Mouse (Mus musculus) ZHBTc4 (cell line): Measurements from ENCODE around the gene Slc29a1.
"Not testable (repeated sequence)": the region's sequence is repeated elsewhere in the genome, so short reads cannot be mapped to it uniquely, and the experiment has no call there.

Experiments used
- DNase-seq: peaks from one replicate; pipeline ENCODE4 v3.0.0-alpha.2; 2011; ENCODE audit warnings: low read depth, low spot score

Gene Slc29a1

DNA sequence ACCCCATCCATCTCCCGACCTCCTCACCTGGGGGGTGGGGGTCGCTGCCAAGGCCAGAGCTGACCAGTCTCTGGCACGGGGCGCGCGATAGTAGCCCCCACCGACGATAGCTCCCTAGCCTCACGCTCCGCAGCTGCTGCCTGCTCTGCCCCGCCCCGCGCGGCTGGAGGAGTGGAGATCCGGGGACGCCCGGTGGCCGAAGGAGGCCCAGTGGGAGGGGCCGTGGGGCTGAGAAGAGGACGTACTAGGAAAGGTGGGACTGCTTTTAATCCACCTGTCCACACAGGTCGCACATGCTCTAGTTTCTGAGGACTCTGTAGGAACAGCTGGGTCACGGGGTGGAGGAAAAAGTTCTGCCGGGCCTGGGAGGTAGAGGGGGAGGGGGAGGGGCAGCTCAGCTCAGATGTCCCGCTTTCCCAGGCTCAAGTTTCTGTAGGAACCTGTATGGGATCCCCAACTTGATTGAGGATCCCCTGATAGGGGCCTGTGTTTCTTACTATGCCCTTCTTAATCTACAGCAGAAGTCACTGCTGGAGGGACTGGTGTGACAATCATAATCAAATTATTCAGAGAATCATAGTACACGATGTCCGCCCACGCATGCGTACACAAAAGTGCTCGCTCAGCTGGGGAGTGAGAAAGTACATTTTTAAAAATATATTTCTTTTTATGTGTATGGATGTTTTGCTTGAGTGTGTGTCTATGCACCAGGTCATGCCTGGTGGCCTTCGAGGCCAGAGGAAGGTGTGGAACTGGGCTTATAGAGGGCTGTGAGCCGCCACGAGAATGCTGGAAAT is at the start of gene Slc29a1:
Slc29a1 (minus strand) TSS at position 161 of the 797 bp plus-strand sequence.
- peak; percentile 78 for DNase-seq

DNA sequence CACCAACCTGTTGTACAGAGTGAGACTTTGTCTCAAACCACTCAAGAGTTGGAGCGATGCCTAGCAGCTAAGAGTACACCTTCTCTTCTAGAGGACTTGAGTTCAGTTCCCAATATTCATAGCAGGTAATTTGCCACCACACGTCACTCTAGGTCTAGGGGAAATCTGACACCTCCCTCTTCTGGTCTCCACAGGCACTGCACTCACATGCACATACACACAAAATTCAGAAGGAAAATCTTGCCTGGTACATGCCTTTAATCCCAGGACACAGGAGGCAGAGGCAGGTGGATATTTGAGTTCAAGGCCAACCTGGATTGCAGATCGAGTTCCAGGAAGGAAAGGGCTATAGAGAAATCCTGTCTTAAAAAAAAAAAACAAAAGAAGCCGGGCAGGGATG is 44.8 kb upstream of the Slc29a1 start:
- peak; percentile 59 for DNase-seq

DNA sequence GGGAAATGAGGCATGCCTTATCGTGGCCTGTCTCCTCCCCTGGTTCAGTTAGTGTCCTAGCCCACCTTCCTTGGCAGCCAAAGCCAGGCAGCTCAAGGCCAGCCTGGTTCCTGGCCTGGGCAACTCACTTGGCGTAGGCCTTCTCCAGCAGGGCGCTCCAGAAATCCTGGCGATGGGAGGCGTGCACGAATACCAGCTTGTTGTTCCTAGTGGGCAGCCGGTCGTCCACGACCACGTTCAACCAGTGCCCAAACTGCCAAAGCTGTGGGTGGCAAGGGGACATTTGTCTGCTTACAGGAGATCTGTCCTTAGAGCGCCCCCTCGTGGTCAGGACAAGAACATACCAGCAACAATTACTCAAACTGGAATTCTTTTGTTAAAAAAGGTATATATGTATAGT is 43.3 kb upstream of the Slc29a1 start:
- DNase-seq, result peak; percentile 86

GRCm38 (mm10) chr17:45641981-45642380 is 42.6 kb upstream of the Slc29a1 start:
- DNase-seq, result no peak

- DNase-seq, result no peak
Measured at GRCm38 (mm10) chr17:45638596-45639295, 39.3 kb upstream of the Slc29a1 start.

- no peak for DNase-seq
Measured at GRCm38 (mm10) chr17:45634033-45634432, 34.6 kb upstream of the Slc29a1 start.

- no peak for DNase-seq
Measured at GRCm38 (mm10) chr17:45631940-45632339, 32.5 kb upstream of the Slc29a1 start.

GRCm38 (mm10) chr17:45630992-45631391 is 31.6 kb upstream of the Slc29a1 start:
- DNase-seq, result no peak

DNA sequence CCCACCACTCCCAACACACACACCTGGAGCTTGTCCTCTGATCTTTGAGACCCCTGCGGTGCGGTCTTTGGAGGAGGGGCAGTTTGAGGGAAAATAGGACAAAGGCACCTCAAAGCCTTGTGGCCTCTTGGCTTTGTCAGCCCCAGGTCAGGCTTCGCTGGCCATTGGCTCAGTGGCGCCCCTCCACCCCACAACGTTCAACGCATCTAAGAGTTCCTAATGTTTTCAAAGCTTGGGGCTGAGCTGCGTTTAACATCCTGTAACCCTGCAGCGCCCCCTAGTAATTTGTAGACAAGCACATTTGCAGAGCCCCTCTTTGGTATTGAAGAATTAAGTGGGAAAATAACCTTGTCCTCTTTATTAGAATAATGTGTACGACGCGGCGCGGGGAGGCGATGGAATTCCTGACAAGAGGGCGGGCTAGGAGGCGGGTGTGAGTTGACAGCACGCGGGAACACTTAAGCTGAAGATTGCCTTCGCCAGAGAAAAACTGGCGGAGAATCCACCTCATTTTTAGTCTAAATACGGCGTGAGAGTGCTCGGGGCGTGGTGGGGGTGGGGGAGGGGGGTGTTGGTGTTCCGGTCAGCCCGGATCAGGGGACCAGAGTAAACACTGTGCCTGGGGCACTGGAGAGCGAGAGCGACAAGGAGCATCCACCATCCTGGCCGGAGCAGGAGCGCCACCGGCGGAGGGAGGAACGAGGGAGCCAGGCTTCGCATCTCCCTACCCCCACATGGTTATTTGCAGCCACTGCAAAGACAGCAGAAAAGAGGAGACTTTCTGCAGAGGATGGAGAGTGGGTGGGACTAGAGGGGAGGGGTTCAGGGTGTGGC is 30.7 kb upstream of the Slc29a1 start:
- DNase-seq, result peak; percentile 87

GRCm38 (mm10) chr17:45628885-45629855 is 29.8 kb upstream of the Slc29a1 start:
- no peak for DNase-seq

GRCm38 (mm10) chr17:45628160-45628559 is 28.8 kb upstream of the Slc29a1 start:
- DNase-seq, result peak; percentile 73

DNA sequence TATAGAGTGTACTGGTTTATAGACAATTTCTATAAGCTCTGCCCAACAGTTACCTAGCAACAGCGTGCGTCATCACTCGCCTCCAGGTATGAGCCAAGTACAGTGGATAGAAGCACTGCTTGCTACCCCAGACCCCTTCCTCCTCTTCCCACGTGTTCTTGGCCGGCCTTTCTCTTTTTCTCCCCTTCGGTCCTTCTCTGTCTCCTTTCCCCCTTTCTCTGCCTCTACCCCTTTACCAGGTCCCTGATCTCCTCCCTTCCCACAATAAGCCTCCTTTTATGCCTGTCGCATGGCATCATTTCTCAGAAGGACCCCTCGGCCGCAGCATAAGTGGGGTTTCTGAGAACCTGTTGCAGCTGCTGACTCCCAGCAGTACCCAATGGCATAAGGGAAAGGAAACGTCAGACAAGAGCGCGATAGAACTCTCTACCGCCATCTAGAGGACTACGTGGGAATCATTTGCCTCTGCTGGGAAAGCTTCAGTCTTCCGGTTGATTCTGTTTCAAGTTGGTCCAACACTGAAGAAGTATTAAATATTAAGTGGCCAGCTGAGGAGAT is 27.2 kb upstream of the Slc29a1 start:
- DNase-seq, result peak; percentile 92

DNA sequence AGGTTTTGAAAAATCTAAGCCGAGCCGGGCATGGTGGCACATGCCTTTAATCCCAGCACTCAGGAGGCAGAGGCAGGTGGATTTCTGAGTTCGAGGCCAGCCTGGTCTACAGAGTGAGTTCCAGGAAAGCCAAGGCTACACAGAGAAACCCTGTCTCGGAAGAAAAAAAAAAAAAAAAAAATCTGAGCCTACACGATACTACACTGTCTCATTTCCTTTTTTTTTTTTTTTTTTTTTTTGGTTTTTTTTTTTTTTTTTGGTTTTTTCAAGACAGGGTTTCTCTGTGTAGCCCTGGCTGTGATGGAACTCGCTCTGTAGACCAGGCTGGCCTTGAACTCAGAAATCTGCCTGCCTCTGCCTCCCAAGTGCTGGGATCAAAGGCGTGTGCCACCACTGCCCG is 24.0 kb upstream of the Slc29a1 start:
- not testable (repeated sequence) for DNase-seq

GRCm38 (mm10) chr17:45619386-45620256 is 20.2 kb upstream of the Slc29a1 start:
- peak; percentile 86 for DNase-seq

- peak; percentile 89 for DNase-seq
Measured at GRCm38 (mm10) chr17:45618941-45619385, 19.6 kb upstream of the Slc29a1 start.

GRCm38 (mm10) chr17:45617655-45618054 is 18.2 kb upstream of the Slc29a1 start:
- peak; percentile 65 for DNase-seq

DNA sequence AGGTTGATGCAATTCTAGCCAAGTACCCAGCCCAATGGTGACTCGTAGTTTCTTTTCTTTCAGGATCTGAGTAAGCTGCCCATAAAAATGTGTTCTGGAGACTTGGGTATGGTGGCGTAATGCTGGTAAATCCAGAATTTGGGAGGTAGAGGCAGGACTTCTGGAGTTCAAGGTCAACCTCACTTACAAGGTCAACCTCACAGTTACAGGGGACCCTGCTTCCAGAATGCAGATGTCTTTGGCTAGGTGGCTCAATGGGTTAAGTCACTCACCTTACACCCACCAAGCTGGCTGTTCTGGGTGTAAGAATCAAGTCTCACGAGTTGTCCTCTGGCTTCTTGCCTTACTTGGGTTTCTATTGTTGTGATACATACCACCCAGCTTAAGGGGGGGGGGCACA is 17.3 kb upstream of the Slc29a1 start:
- no peak for DNase-seq

DNA sequence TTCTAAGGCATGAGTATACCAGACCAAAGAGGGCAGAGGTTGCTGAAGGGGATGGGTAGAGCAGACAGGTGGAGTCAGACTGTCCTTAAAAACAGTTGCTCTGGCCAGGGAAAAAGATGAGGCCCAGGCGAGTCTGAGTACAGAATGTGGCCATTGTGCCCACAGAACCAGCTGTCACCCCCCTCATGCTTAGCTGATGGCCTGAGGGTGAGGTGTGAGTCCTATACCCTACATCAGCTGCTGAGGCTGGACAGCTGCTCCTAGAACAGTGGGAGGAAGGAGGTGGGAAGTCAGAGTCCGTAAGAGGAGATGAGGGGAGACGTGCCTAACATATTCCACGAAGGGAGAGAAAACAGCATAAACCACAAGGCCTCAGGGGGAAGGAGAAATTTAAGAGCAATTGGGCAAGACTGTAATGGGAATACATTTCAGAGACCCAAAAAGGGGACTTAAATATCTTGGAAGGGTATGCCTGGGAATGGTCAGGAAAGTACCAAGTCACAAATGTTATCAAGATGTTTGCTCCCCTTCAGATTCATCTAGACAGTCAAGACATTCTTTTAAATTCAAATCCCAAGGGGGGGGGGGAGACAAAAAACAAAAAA is 16.7 kb upstream of the Slc29a1 start:
- no peak for DNase-seq

- DNase-seq, result peak; percentile 69
Measured at GRCm38 (mm10) chr17:45612921-45613320, 13.5 kb upstream of the Slc29a1 start.
